Mouse (Mus musculus): ENCODE measurements around the gene St8sia6.
"Not testable (repeated sequence)": the region's sequence is repeated elsewhere in the genome, so short reads cannot be mapped to it uniquely, and the experiment has no call there.

Gene St8sia6

GRCm38 (mm10) chr2:13793969-13794363 is at the start of gene St8sia6:
Gene St8sia6, minus strand, starts transcription at chr2:13794064.
- DNase-seq (ENCODE audit: low spot score in 2 of 2), result no peak

- no peak for DNase-seq (ENCODE audit: low spot score in 2 of 2)
These were observed 42.4 kb upstream of the St8sia6 start for GRCm38 (mm10) chr2:13836310-13836709.

- no peak for DNase-seq (ENCODE audit: low spot score in 2 of 2)
These were observed 41.1 kb upstream of the St8sia6 start for GRCm38 (mm10) chr2:13834989-13835388.

- DNase-seq (ENCODE audit: low spot score in 2 of 2), result no peak
These were observed 22.8 kb upstream of the St8sia6 start for GRCm38 (mm10) chr2:13816645-13817044.

- DNase-seq (ENCODE audit: low spot score in 2 of 2), result no peak
These were observed 14.7 kb upstream of the St8sia6 start for GRCm38 (mm10) chr2:13808593-13808992.

- DNase-seq (ENCODE audit: low spot score in 2 of 2), result no peak
These were observed 14.1 kb upstream of the St8sia6 start for GRCm38 (mm10) chr2:13808008-13808407.

GRCm38 (mm10) chr2:13806120-13806519 is 12.3 kb upstream of the St8sia6 start:
- DNase-seq (ENCODE audit: low spot score in 2 of 2), result no peak

- no peak for DNase-seq (ENCODE audit: low spot score in 2 of 2)
These were observed 6.8 kb upstream of the St8sia6 start for GRCm38 (mm10) chr2:13800639-13801038.

GRCm38 (mm10) chr2:13794446-13794845 is 582 bp upstream of the St8sia6 start:
- DNase-seq (ENCODE audit: low spot score in 2 of 2), result no peak

GRCm38 (mm10) chr2:13793054-13793968 is 553 bp downstream of the St8sia6 start:
- peak in 1 of 2 experiments; percentile 17 for DNase-seq (ENCODE audit: low spot score in 2 of 2)

GRCm38 (mm10) chr2:13792256-13793005 is 1.4 kb downstream of the St8sia6 start:
- no peak for DNase-seq (ENCODE audit: low spot score in 2 of 2)

GRCm38 (mm10) chr2:13791598-13791997 is 2.3 kb downstream of the St8sia6 start:
- no peak for DNase-seq (ENCODE audit: low spot score in 2 of 2)

GRCm38 (mm10) chr2:13789365-13789764 is 4.5 kb downstream of the St8sia6 start:
- no peak for DNase-seq (ENCODE audit: low spot score in 2 of 2)

GRCm38 (mm10) chr2:13786577-13787168 is 7.2 kb downstream of the St8sia6 start:
- DNase-seq (ENCODE audit: low spot score in 2 of 2), result no peak

GRCm38 (mm10) chr2:13785992-13786391 is 7.9 kb downstream of the St8sia6 start:
- DNase-seq (ENCODE audit: low spot score in 2 of 2), result not testable (repeated sequence)

- no peak for DNase-seq (ENCODE audit: low spot score in 2 of 2)
These were observed 8.6 kb downstream of the St8sia6 start for GRCm38 (mm10) chr2:13785247-13785646.

- no peak for DNase-seq (ENCODE audit: low spot score in 2 of 2)
These were observed 9.4 kb downstream of the St8sia6 start for GRCm38 (mm10) chr2:13784448-13784847.

GRCm38 (mm10) chr2:13777032-13777431 is 16.8 kb downstream of the St8sia6 start:
- DNase-seq (ENCODE audit: low spot score in 2 of 2), result no peak

GRCm38 (mm10) chr2:13776453-13776852 is 17.4 kb downstream of the St8sia6 start:
- DNase-seq (ENCODE audit: low spot score in 2 of 2), result no peak

GRCm38 (mm10) chr2:13775056-13775455 is 18.8 kb downstream of the St8sia6 start:
- DNase-seq (ENCODE audit: low spot score in 2 of 2), result no peak

GRCm38 (mm10) chr2:13768524-13768923 is 25.3 kb downstream of the St8sia6 start:
- DNase-seq (ENCODE audit: low spot score in 2 of 2), result no peak
